Mouse (Mus musculus) Patski (cell line): ENCODE data around the gene Chchd3. TPM values are rescaled to one million over a fixed set of nuclear protein-coding genes. Genes with fewer than 3 reads are reported as not detected.

Source experiments
- ATAC-seq: fragments of 100-300 bp; one replicate; pipeline ENCODE4 v1.8.0; 2021
- CTCF ChIA-PET: fragments of 350-600 bp; sonication (Branson Sonifier 250); formaldehyde crosslinking; loops from one replicate; lab custom pipeline; 2022; ENCODE audit warnings: inconsistent platforms; lab: Charles Lee
- POLR2A ChIA-PET: fragments of 350-600 bp; sonication (Branson Sonifier 250); formaldehyde crosslinking; loops from one replicate; lab custom pipeline; 2022; ENCODE audit warnings: antibody characterized with exemption, inconsistent platforms; lab: Charles Lee
- DNase-seq: peaks from one replicate; pipeline ENCODE4 v3.0.0-alpha.2; 2011; ENCODE audit warnings: low read depth, low spot score
- H3K27me3 ChIP-seq: fragments of 371-371 bp; one replicate; pipeline ENCODE4 v1.5.1; 2021
- CTCF ChIP-seq: fragments of 100-300 bp; IDR thresholded peaks from one replicate; pipeline ENCODE4 v1.5.1; 2021
- in situ Hi-C: fragments of 300-500 bp; cut with MboI; formaldehyde crosslinking; loops from 3 replicates; pipeline ENCODE4 v1.11.1; 2018; ENCODE audit warnings: low pct_unique_long_range_greater_than_20kb, mixed read lengths
- polyA plus RNA-seq: library from polyadenylated mRNA; unstranded; gene quantifications from one replicate; pipeline ENCODE4 v1.2.3, GENCODE M21; 2021

The Chchd3 gene
- polyA plus RNA-seq, 1 experiment from 2014 or later = 194 TPM

GRCm38 (mm10) chr6:32787399-32787798 lies 272.7 kb downstream of the Chchd3 start:
- H3K27me3 ChIP-seq = no peaks in the 10 kb centered on the region
- POLR2A ChIA-PET = interaction anchor here (0.6 kb wide), 2 partner anchors 95 to 229 kb away, joined by 3 read pairs; no protein-coding TSS in a partner anchor
- no peak for TF ChIP-seq CTCF
- DNase-seq = no peak
- in situ Hi-C loops = no loop called here
- no peak for ATAC-seq
- CTCF ChIA-PET = no interaction called here

GRCm38 (mm10) chr6:32786196-32786595 lies 273.9 kb downstream of the Chchd3 start:
- ChIA-PET CTCF (no interaction called here), POLR2A (no interaction called here)
- in situ Hi-C loops = no loop called here
- TF ChIP-seq CTCF = no peak
- DNase-seq (no peak), ATAC-seq (no peak)
- no peaks in the 10 kb centered on the region for H3K27me3 ChIP-seq

- H3K27me3 ChIP-seq = no peaks in the 10 kb centered on the region
- POLR2A ChIA-PET = no interaction called here
- in situ Hi-C loops = no loop called here
- no peak for TF ChIP-seq CTCF
- ATAC-seq = no peak
- no peak for DNase-seq
- CTCF ChIA-PET = no interaction called here
These were observed 277.0 kb downstream of the Chchd3 start for GRCm38 (mm10) chr6:32783102-32783501.

GRCm38 (mm10) chr6:32780602-32781001 lies 279.5 kb downstream of the Chchd3 start:
- H3K27me3 ChIP-seq = no peaks in the 10 kb centered on the region
- TF ChIP-seq CTCF = no peak
- ChIA-PET CTCF (interaction anchor here (1.5 kb wide), 1 partner anchor 22 kb away, joined by 4 read pairs; no protein-coding TSS in a partner anchor), POLR2A (no interaction called here)
- ATAC-seq (no peak), DNase-seq (no peak)
- in situ Hi-C loops = no loop called here

GRCm38 (mm10) chr6:32776384-32776783 lies 283.7 kb downstream of the Chchd3 start:
- no peak for TF ChIP-seq CTCF
- POLR2A ChIA-PET = no interaction called here
- ATAC-seq = no peak
- in situ Hi-C loops = no loop called here
- no peak for DNase-seq
- no peaks in the 10 kb centered on the region for H3K27me3 ChIP-seq
- CTCF ChIA-PET = no interaction called here

GRCm38 (mm10) chr6:32754524-32754923 lies 305.5 kb downstream of the Chchd3 start:
- no peak for ATAC-seq
- no peaks in the 10 kb centered on the region for H3K27me3 ChIP-seq
- ChIA-PET POLR2A (no interaction called here), CTCF (no interaction called here)
- in situ Hi-C loops = no loop called here
- DNase-seq = no peak
- no peak for TF ChIP-seq CTCF

- in situ Hi-C loops = no loop called here
- ChIA-PET CTCF (interaction anchor here (1.3 to 1.6 kb wide), 2 partner anchors 20 to 52 kb away, joined by 3 read pairs; no protein-coding TSS in a partner anchor), POLR2A (interaction anchor here (0.6 kb wide), 1 partner anchor 297 kb away, joined by 4 read pairs; no protein-coding TSS in a partner anchor)
- peak; percentile 61 for TF ChIP-seq CTCF
- no peak for DNase-seq
- H3K27me3 ChIP-seq = no peaks in the 10 kb centered on the region
- no peak for ATAC-seq
These were observed 310.2 kb downstream of the Chchd3 start for GRCm38 (mm10) chr6:32749821-32750220.

- no peaks in the 10 kb centered on the region for H3K27me3 ChIP-seq
- no peak for TF ChIP-seq CTCF
- ATAC-seq (no peak), DNase-seq (no peak)
- in situ Hi-C loops = no loop called here
- ChIA-PET POLR2A (no interaction called here), CTCF (interaction anchor here (1.3 kb wide), 1 partner anchor 12 kb away, joined by 4 read pairs; no protein-coding TSS in a partner anchor)
These were observed 311.3 kb downstream of the Chchd3 start for GRCm38 (mm10) chr6:32748777-32749176.

GRCm38 (mm10) chr6:32747333-32747732 lies 312.7 kb downstream of the Chchd3 start:
- DNase-seq (no peak), ATAC-seq (no peak)
- H3K27me3 ChIP-seq = no peaks in the 10 kb centered on the region
- CTCF ChIA-PET = interaction anchor here (1.1 to 1.3 kb wide), 2 partner anchors 9 to 11 kb away, joined by 4 read pairs; no protein-coding TSS in a partner anchor
- in situ Hi-C loops = no loop called here
- no peak for TF ChIP-seq CTCF
- POLR2A ChIA-PET = no interaction called here

Other genes starting within 250 kb of the Chchd3 start
- gene Exoc4, start 188.8 kb upstream of the Chchd3 start, polyA plus RNA-seq = 71.3 TPM